ENCODE assay signal across 18 mouse cellular contexts in the genomic region with DNA sequence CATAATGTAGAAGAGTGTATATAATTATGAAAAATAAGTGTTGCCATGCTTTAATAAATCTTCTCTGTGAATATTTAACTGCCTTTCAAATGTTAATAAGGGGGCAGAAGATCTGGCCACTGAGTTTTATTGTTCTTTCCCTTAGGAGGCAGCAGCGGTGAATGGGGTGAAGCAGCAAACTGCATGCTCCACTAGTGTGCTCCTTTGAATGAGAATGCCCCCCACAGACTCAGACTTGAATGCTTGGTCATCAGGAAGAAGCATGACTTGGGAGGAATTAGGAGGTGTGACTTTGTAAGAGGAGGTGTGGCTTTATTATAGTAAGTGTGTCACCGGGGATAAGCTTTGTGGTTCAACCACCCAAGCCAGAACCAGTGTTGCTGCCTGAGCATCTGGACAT. TPM values are rescaled to one million over a fixed set of nuclear protein-coding genes. Genes with fewer than 3 reads are reported as not detected.
DNase-seq lines count a peak whose midpoint lies in the region; ATAC-seq and TF ChIP-seq lines count a peak whose summit lies in the region.
"Had no signal": no experiment of that assay in that cellular context is flagged by ENCODE, and none has a peak within 500 bp of the region (broad histone marks: within the 10 kb centered on the region; RNA-seq: fewer than 3 reads in every experiment).

No protein-coding gene starts in this region.

- WGBS in midbrain, embryonic 14.5 days = 19% methylated on average over 2 of the region's 2 CpGs
- 25% methylated on average over 2 of the region's 2 CpGs for WGBS in midbrain, embryonic 16.5 days
- WGBS in hindbrain, embryonic 10.5 days = 37% methylated on average over 2 of the region's 2 CpGs
- WGBS in thymus, adult 2 months = 87% methylated on average over 2 of the region's 2 CpGs

- peak; percentile 21 for DNase-seq in midbrain, embryonic 14.5 days
- peak; percentile 59 for DNase-seq in brain, embryonic 14.5 days (ENCODE audit: low read depth)
- DNase-seq in hindbrain, embryonic 10.5 days (ENCODE audit: low spot score) = peak; percentile 12
- no peak for DNase-seq in thymus, adult 2 months
- DNase-seq in cerebellum, adult 8-10 months = no peak
- no peak for DNase-seq in adrenal gland, adult 18-20 months (ENCODE audit: low spot score in 2 of 2)
- DNase-seq: adrenal gland, postnatal 36 days; cerebellum, postnatal 36 days; heart, postnatal 36 days; kidney, postnatal 14 days; lung, adult 18-20 months; lung, postnatal 36 days; right cerebral cortex, postnatal 4 days had no signal

- no peak for TF ChIP-seq CTCF in brain, embryonic 14.5 days (IDR thresholded peaks at IDR 0.05; ENCODE audit: borderline replicate concordance, extremely low read depth, insufficient read depth, insufficient read length)
- TF ChIP-seq CTCF in thymus, adult 2 months (IDR thresholded peaks at IDR 0.05; ENCODE audit: borderline replicate concordance, control insufficient read depth, extremely low read depth, insufficient read depth, low read length, poor library complexity) = no peak

- no peak overlapping the region for H3K4me2 ChIP-seq in midbrain, embryonic 14.5 days (ENCODE audit: low read length)
- H3K4me2 ChIP-seq in midbrain, embryonic 16.5 days (ENCODE audit: low read length) = no peak overlapping the region
- H3K4me2 ChIP-seq: heart, embryonic 12.5 days had no signal

- no peaks in the 10 kb centered on the region for H3K4me1 ChIP-seq in midbrain, embryonic 14.5 days (ENCODE audit: control insufficient read depth, insufficient read depth, low read length)
- H3K4me1 ChIP-seq in midbrain, embryonic 16.5 days (ENCODE audit: control insufficient read depth, insufficient read depth, low read length) = no peaks in the 10 kb centered on the region
- H3K4me1 ChIP-seq in hindbrain, embryonic 10.5 days (replicated peaks) = peaks cover 5% of the 10 kb centered on the region
- no peaks in the 10 kb centered on the region for H3K4me1 ChIP-seq in thymus, adult 2 months (replicated peaks; ENCODE audit: control insufficient read depth, insufficient read depth, low read length)
- H3K4me1 ChIP-seq: heart, embryonic 12.5 days had no signal

- H3K27ac ChIP-seq in midbrain, embryonic 14.5 days (replicated peaks; ENCODE audit: low read depth, low read length) = no peak overlapping the region
- H3K27ac ChIP-seq in midbrain, embryonic 16.5 days (ENCODE audit: low read length) = no peak overlapping the region
- no peak overlapping the region for H3K27ac ChIP-seq in hindbrain, embryonic 10.5 days
- H3K27ac ChIP-seq in thymus, adult 2 months (ENCODE audit: control insufficient read depth, insufficient read depth, low read length) = no peak overlapping the region

- H3K9ac ChIP-seq in midbrain, embryonic 14.5 days (replicated peaks; ENCODE audit: low read length) = no peak overlapping the region
- H3K9ac ChIP-seq in midbrain, embryonic 16.5 days (ENCODE audit: low read depth, low read length) = no peak overlapping the region
- H3K9ac ChIP-seq: heart, embryonic 12.5 days had no signal

- no peaks in the 10 kb centered on the region for H3K36me3 ChIP-seq in midbrain, embryonic 14.5 days (ENCODE audit: control insufficient read depth, insufficient read depth, low read length)
- H3K36me3 ChIP-seq in midbrain, embryonic 16.5 days (ENCODE audit: control insufficient read depth, insufficient read depth, low read length) = no peaks in the 10 kb centered on the region
- no peaks in the 10 kb centered on the region for H3K36me3 ChIP-seq in hindbrain, embryonic 10.5 days
- no peaks in the 10 kb centered on the region for H3K36me3 ChIP-seq in thymus, adult 2 months (ENCODE audit: control insufficient read depth, insufficient read depth, low read length)
- H3K36me3 ChIP-seq: heart, embryonic 12.5 days had no signal

- no peak overlapping the region for H3K4me3 ChIP-seq in midbrain, embryonic 14.5 days (replicated peaks; ENCODE audit: low read depth, low read length)
- H3K4me3 ChIP-seq in midbrain, embryonic 16.5 days (ENCODE audit: low read depth, low read length) = no peak overlapping the region
- no peak overlapping the region for H3K4me3 ChIP-seq in hindbrain, embryonic 10.5 days
- no peak overlapping the region for H3K4me3 ChIP-seq in thymus, adult 2 months (ENCODE audit: control insufficient read depth, insufficient read depth, low read length)
- H3K4me3 ChIP-seq: heart, embryonic 12.5 days had no signal

- H3K27me3 ChIP-seq in midbrain, embryonic 14.5 days (ENCODE audit: control insufficient read depth, insufficient read depth, low read length) = no peaks in the 10 kb centered on the region
- H3K27me3 ChIP-seq in midbrain, embryonic 16.5 days (ENCODE audit: control insufficient read depth, insufficient read depth, low read depth, low read length) = no peaks in the 10 kb centered on the region
- no peaks in the 10 kb centered on the region for H3K27me3 ChIP-seq in hindbrain, embryonic 10.5 days (ENCODE audit: insufficient read depth, poor library complexity, severe bottlenecking)
- no peaks in the 10 kb centered on the region for H3K27me3 ChIP-seq in thymus, adult 2 months (ENCODE audit: control insufficient read depth, insufficient read depth, low read length)
- H3K27me3 ChIP-seq: heart, embryonic 12.5 days had no signal

- no peak for TF ChIP-seq POLR2A in brain, embryonic 14.5 days (IDR thresholded peaks at IDR 0.05; ENCODE audit: borderline replicate concordance, extremely low read depth, insufficient read depth, insufficient read length, poor library complexity, severe bottlenecking)
- TF ChIP-seq POLR2A in thymus, adult 2 months (IDR thresholded peaks at IDR 0.05; ENCODE audit: control insufficient read depth, extremely low read depth, insufficient read depth, low read length, poor library complexity) = no peak

- ATAC-seq in midbrain, embryonic 14.5 days (ENCODE audit: low FRiP score, low TSS enrichment) = peak; percentile 56; the same call in 1 of the 2 replicates
- ATAC-seq in midbrain, embryonic 16.5 days = no peak
- 0 out of 2 replicates have a peak, but pooled peaks have one; percentile 20 for ATAC-seq in megakaryocyte progenitor cell, adult 5-6 weeks (replicated peaks; ENCODE audit: poor library complexity)
- ATAC-seq: CD4-positive, CD25-positive, alpha-beta regulatory T cell, adult 4 months; intestine, embryonic 16.5 days had no signal

- no peaks in the 10 kb centered on the region for H3K9me3 ChIP-seq in midbrain, embryonic 14.5 days (ENCODE audit: control insufficient read depth, low read length)
- H3K9me3 ChIP-seq in midbrain, embryonic 16.5 days (replicated peaks; ENCODE audit: control insufficient read depth, low read length, poor library complexity, severe bottlenecking) = no peaks in the 10 kb centered on the region
- no peaks in the 10 kb centered on the region for H3K9me3 ChIP-seq in hindbrain, embryonic 10.5 days
- H3K9me3 ChIP-seq: heart, embryonic 12.5 days had no signal

RNA-seq across cellular contexts. Expression of gene Msl3l2, which starts 52.0 kb away (rescaled TPM):
- 12.2 and 13.0 TPM in 2 replicates for polyA plus RNA-seq in midbrain, embryonic 14.5 days (2014; fragmentation: Nextera tagmentation; extraction: Ambion mirVana)
- 11.4 and 12.8 TPM in 2 replicates for polyA plus RNA-seq in midbrain, embryonic 16.5 days (2015; fragmentation: Nextera tagmentation; extraction: Ambion mirVana)
- 15.5 and 16.7 TPM in 2 replicates for polyA plus RNA-seq in brain, embryonic 14.5 days (2012; rRNA removed)
- 6.8 and 10.2 TPM in 2 replicates for polyA plus RNA-seq in hindbrain, embryonic 10.5 days (2016; fragmentation: Nextera tagmentation; extraction: Ambion mirVana)
- total RNA-seq in megakaryocyte progenitor cell, adult 5-6 weeks (2015) = 8.2 and 8.8 TPM in 2 replicates
- 12.8 and 14.3 TPM in 2 replicates for total RNA-seq in megakaryocyte progenitor cell, adult 5-6 weeks (2017)
- 7.2 and 9.1 TPM in 2 replicates for polyA plus RNA-seq in thymus, adult 2 months (2012; rRNA removed)
- total RNA-seq in adrenal gland, adult 18-20 months (2021) = 1 to 10 TPM; 6.5 to 7.8 TPM

Comparison
In these comparisons a context has a peak if more than half of its experiments do, and no peak if none do; other contexts are left out.
1. DNase-seq: peak in midbrain, embryonic 14.5 days (single experiment), brain, embryonic 14.5 days (single experiment) and hindbrain, embryonic 10.5 days (single experiment); none in thymus, adult 2 months (single experiment), cerebellum, adult 8-10 months (single experiment) and adrenal gland, adult 18-20 months (0 of 2).